Mouse (Mus musculus): ENCODE measurements around the gene Rap1gap2. TPM values are rescaled to one million over a fixed set of nuclear protein-coding genes. Genes with fewer than 3 reads are reported as not detected.

Rap1gap2 gene
- total and polyA plus RNA-seq, 3 experiments, result 5.8 to 10.1 TPM; not detected in 1

DNA sequence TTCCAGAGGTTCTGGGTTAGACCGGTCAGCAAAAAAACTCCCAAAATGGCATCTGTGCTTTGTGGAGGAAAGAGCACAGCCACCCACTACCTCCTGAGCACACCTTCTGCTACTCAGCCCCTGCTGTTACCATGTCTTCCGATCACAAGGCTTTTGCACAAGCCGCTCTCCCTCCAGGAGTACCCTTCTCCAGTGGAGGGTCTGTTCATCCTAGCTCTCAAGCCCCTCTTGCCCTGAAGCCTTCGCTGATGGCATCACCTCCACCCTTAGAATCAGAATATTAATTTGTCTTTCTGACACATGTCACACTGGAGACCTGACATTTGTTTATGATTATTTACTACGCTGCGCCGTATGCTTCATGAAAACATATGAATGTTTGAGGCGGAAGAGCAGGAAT is 26.8 kb upstream of the Rap1gap2 start:
- H3K79me2 ChIP-seq (ENCODE audit: control insufficient read depth, insufficient read depth, low read length, poor library complexity), result no peaks in the 10 kb centered on the region
- 0 out of 4 replicates have a peak, but pooled peaks cover 0 to 3% of the 10 kb centered on the region in 2 experiments for H3K4me1 ChIP-seq (ENCODE audit: control insufficient read depth in 1 of 2, insufficient read depth in 2 of 2, low read length in 2 of 2)
- no peaks in the 10 kb centered on the region for H3K36me3 ChIP-seq (ENCODE audit: control insufficient read depth in 1 of 2, insufficient read depth in 2 of 2, low read length in 2 of 2)
- H3K9ac ChIP-seq (ENCODE audit: control insufficient read depth, low read depth, low read length, poor library complexity, severe bottlenecking), result no peak overlapping the region
- DNase-seq (ENCODE audit: low read depth, low spot score), result no peak
- H3K27ac ChIP-seq (ENCODE audit: control insufficient read depth, low read depth, low read length), result no peak overlapping the region
- peaks cover 0 to 9% of the 10 kb centered on the region in 2 experiments; a peak in 3 of 4 replicates for H3K27me3 ChIP-seq (ENCODE audit: control insufficient read depth in 1 of 2, insufficient read depth in 2 of 2, low read length in 2 of 2)
- H3K9me3 ChIP-seq (replicated peaks; ENCODE audit: insufficient read depth, low read length), result no peaks in the 10 kb centered on the region
- H3K4me3 ChIP-seq (ENCODE audit: control insufficient read depth in 1 of 2, insufficient read depth in 1 of 2, low read depth in 2 of 2, low read length in 2 of 2), result peak overlapping the region in 1 of 2 experiments; percentile 21; a peak in 1 of 4 replicates
- TF ChIP-seq ZNF384 (IDR thresholded peaks at IDR 0.05; ENCODE audit: low read depth, low read length) (no peak), POLR2AphosphoS5 (IDR thresholded peaks at IDR 0.05; ENCODE audit: borderline replicate concordance, low read depth, low read length) (no peak), POLR2A (IDR thresholded peaks at IDR 0.05; ENCODE audit: control insufficient read depth in 1 of 2, insufficient read depth in 1 of 2, low read depth in 1 of 2, low read length in 2 of 2, poor library complexity in 1 of 2) (no peak), GATA1 (IDR thresholded peaks at IDR 0.05; ENCODE audit: low read depth, low read length) (no peak), ZC3H11A (IDR thresholded peaks at IDR 0.05; ENCODE audit: low read depth, low read length) (no peak), SMC3 (IDR thresholded peaks at IDR 0.05; ENCODE audit: low read depth, low read length) (no peak), HCFC1 (IDR thresholded peaks at IDR 0.05; ENCODE audit: low read depth, low read length) (no peak), NELFE (IDR thresholded peaks at IDR 0.05; ENCODE audit: low read depth, low read length) (no peak), MAFK (IDR thresholded peaks at IDR 0.05; ENCODE audit: borderline replicate concordance, low read depth, low read length) (no peak), TCF12 (IDR thresholded peaks at IDR 0.05; ENCODE audit: low read depth, low read length) (no peak), MYB (IDR thresholded peaks at IDR 0.05; ENCODE audit: low read depth, low read length) (no peak), USF2 (IDR thresholded peaks at IDR 0.05; ENCODE audit: borderline replicate concordance in 1 of 2, insufficient read depth in 1 of 2, low read depth in 1 of 2, low read length in 2 of 2) (no peak), NRF1 (IDR thresholded peaks at IDR 0.05; ENCODE audit: insufficient read depth, low read depth, low read length, poor library complexity, severe bottlenecking) (no peak), EP300 (IDR thresholded peaks at IDR 0.05; ENCODE audit: low read depth in 1 of 2, low read length in 2 of 2) (no peak), ZKSCAN1 (IDR thresholded peaks at IDR 0.05; ENCODE audit: low read depth, low read length) (no peak), MXI1 (IDR thresholded peaks at IDR 0.05; ENCODE audit: low read depth, low read length) (no peak)

DNA sequence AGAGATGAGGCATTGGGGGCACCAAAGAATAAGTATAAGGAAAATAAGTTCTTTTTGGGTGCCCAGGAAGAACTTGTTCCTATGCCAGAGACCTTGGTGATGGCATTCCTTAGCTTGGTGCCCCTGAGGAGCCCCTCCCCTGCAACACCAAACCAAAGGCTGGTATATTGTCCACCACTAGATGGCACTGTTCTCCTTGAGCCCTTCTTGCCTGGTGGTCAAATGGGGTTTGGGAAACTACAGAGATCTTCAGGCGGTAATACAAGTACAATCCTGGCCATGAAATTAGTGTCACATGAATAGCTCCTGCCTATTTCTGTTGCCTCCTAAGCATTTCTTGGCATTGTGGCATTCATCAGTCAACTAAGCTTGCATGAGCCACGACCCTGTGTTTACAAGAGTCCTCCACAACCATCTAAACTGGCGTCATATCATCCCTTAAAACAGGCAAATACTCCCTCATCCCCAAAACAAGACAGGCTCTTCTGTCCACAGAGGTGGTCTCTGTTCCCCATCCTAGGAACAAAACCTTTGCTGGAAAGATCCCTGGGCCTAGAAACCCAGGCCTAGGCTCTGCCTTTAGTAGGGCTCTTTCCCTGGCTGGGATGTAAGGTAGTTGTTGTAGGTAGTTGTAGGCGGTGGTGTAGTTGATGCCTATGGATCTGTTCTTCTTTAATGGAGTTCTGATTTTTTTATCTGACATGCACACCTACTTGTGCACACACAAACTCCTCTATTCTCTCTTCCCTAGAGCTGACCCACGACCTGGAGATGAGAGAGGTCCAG is 24.0 kb upstream of the Rap1gap2 start:
- Histone ChIP-seq H3K9me3 (replicated peaks; ENCODE audit: insufficient read depth, low read length) (no peaks in the 10 kb centered on the region), H3K27ac (ENCODE audit: control insufficient read depth, low read depth, low read length) (no peak overlapping the region), H3K36me3 (ENCODE audit: control insufficient read depth in 1 of 2, insufficient read depth in 2 of 2, low read length in 2 of 2) (no peaks in the 10 kb centered on the region), H3K79me2 (ENCODE audit: control insufficient read depth, insufficient read depth, low read length, poor library complexity) (no peaks in the 10 kb centered on the region), H3K9ac (ENCODE audit: control insufficient read depth, low read depth, low read length, poor library complexity, severe bottlenecking) (no peak overlapping the region), H3K4me1 (ENCODE audit: control insufficient read depth in 1 of 2, insufficient read depth in 2 of 2, low read length in 2 of 2) (no peaks in the 10 kb centered on the region), H3K4me3 (ENCODE audit: control insufficient read depth in 1 of 2, insufficient read depth in 1 of 2, low read depth in 2 of 2, low read length in 2 of 2) (no peak overlapping the region), H3K27me3 (ENCODE audit: control insufficient read depth in 1 of 2, insufficient read depth in 2 of 2, low read length in 2 of 2) (peaks cover 0 to 9% of the 10 kb centered on the region in 2 experiments; a peak in 3 of 4 replicates)
- DNase-seq (ENCODE audit: low read depth, low spot score), result peak; percentile 86
- TF ChIP-seq MXI1 (IDR thresholded peaks at IDR 0.05; ENCODE audit: low read depth, low read length) (no peak), SIN3A (IDR thresholded peaks at IDR 0.05; ENCODE audit: low read length) (peak; percentile 64), USF2 (IDR thresholded peaks at IDR 0.05; ENCODE audit: borderline replicate concordance in 1 of 2, insufficient read depth in 1 of 2, low read depth in 1 of 2, low read length in 2 of 2) (no peak), MAZ (IDR thresholded peaks at IDR 0.05; ENCODE audit: low read depth, low read length) (peak; percentile 86; the same call in 1 of the 2 replicates), CTCF (IDR thresholded peaks at IDR 0.05 in 2 of 3, conservative IDR thresholded peaks at IDR 0.05 in 1 of 3; ENCODE audit: control insufficient read depth in 1 of 3, insufficient read depth in 1 of 3, low read depth in 2 of 3, low read length in 3 of 3, poor library complexity in 1 of 3, severe bottlenecking in 1 of 3) (peak; percentile 87 to 90 (median 89)), MAX (IDR thresholded peaks at IDR 0.05; ENCODE audit: low read length) (peak; percentile 44; the same call in 1 of the 2 replicates), CHD2 (IDR thresholded peaks at IDR 0.05; ENCODE audit: low read length) (no peak), BHLHE40 (IDR thresholded peaks at IDR 0.05; ENCODE audit: borderline replicate concordance, low read depth, low read length) (no peak), SMC3 (IDR thresholded peaks at IDR 0.05; ENCODE audit: low read depth, low read length) (peak; percentile 95), POLR2A (IDR thresholded peaks at IDR 0.05; ENCODE audit: control insufficient read depth in 1 of 2, insufficient read depth in 1 of 2, low read depth in 1 of 2, low read length in 2 of 2, poor library complexity in 1 of 2) (no peak), MEF2A (IDR thresholded peaks at IDR 0.05; ENCODE audit: extremely low read depth, insufficient replicate concordance, low read depth, low read length, poor library complexity, severe bottlenecking) (no peak), RAD21 (IDR thresholded peaks at IDR 0.05; ENCODE audit: low read depth, low read length) (peak; percentile 92), NRF1 (IDR thresholded peaks at IDR 0.05; ENCODE audit: insufficient read depth, low read depth, low read length, poor library complexity, severe bottlenecking) (no peak), ZNF384 (IDR thresholded peaks at IDR 0.05; ENCODE audit: low read depth, low read length) (no peak; the same call in 1 of the 2 replicates), ZC3H11A (IDR thresholded peaks at IDR 0.05; ENCODE audit: low read depth, low read length) (peak; percentile 93), ZKSCAN1 (IDR thresholded peaks at IDR 0.05; ENCODE audit: low read depth, low read length) (no peak), USF1 (IDR thresholded peaks at IDR 0.05; ENCODE audit: low read depth, low read length) (peak; percentile 64)
